Mouse (Mus musculus): Measurements from ENCODE around the gene Wnt7a.

GRCm38 (mm10) chr6:91459471-91459870, 48.3 kb upstream of the Wnt7a start:
- 0 out of 2 replicates have a peak, but pooled peaks have one; percentile 4 for TF ChIP-seq SMC3 (IDR thresholded peaks at IDR 0.05; ENCODE audit: low read depth, low read length)
- no peak for TF ChIP-seq CTCF (IDR thresholded peaks at IDR 0.05 in 2 of 3, conservative IDR thresholded peaks at IDR 0.05 in 1 of 3; ENCODE audit: control insufficient read depth in 1 of 3, insufficient read depth in 1 of 3, low read depth in 2 of 3, low read length in 3 of 3, poor library complexity in 1 of 3, severe bottlenecking in 1 of 3)
- no peak for TF ChIP-seq CHD2 (IDR thresholded peaks at IDR 0.05; ENCODE audit: low read length)
- no peak for TF ChIP-seq POLR2A (IDR thresholded peaks at IDR 0.05; ENCODE audit: control insufficient read depth in 1 of 2, insufficient read depth in 1 of 2, low read depth in 1 of 2, low read length in 2 of 2, poor library complexity in 1 of 2)
- no peak for TF ChIP-seq EP300 (IDR thresholded peaks at IDR 0.05; ENCODE audit: low read depth in 1 of 2, low read length in 2 of 2)
- TF ChIP-seq SIN3A (IDR thresholded peaks at IDR 0.05; ENCODE audit: low read length): no peak
- no peak for TF ChIP-seq MYB (IDR thresholded peaks at IDR 0.05; ENCODE audit: low read depth, low read length)
- TF ChIP-seq E2F4 (IDR thresholded peaks at IDR 0.05; ENCODE audit: borderline replicate concordance, low read depth, low read length): no peak
- TF ChIP-seq CHD1 (IDR thresholded peaks at IDR 0.05; ENCODE audit: low read depth, low read length): no peak
- no peak for TF ChIP-seq POLR2AphosphoS2 (IDR thresholded peaks at IDR 0.05; ENCODE audit: low read length)

Measured in MEL (cell line).